Mouse (Mus musculus) spleen, adult 2 months (tissue): ENCODE results near the gene Mrln.
A peak's percentile ranks its signal among the peaks of the same experiment; 100 is the strongest.

ENCODE experiments used
- CTCF ChIP-seq: fragments of 200-500 bp; IDR thresholded peaks from 2 replicates; pipeline ENCODE4 v1.5.1; 2011; ENCODE audit warnings: mild to moderate bottlenecking, inconsistent platforms; ENCODE audit not compliant: insufficient read depth, insufficient read length, insufficient replicate concordance; ENCODE audit errors: extremely low read depth
- POLR2A ChIP-seq: fragments of 200-500 bp; IDR thresholded peaks from 2 replicates; pipeline ENCODE4 v1.6.1; 2011; ENCODE audit warnings: low read depth, low read length, inconsistent platforms

- TF ChIP-seq CTCF (peak; percentile 62; the same call in 1 of the 2 replicates), POLR2A (no peak)
These were observed 31.1 kb upstream of the Mrln start for GRCm38 (mm10) chr10:70173314-70173713.
